Mouse (Mus musculus) layer of hippocampus, adult 11-12 months (tissue): ENCODE results near the gene Abcf2.

Experiments
- DNase-seq: peaks from one replicate; pipeline ENCODE4 v3.0.0; 2022; ENCODE audit warnings: low spot score

Gene Abcf2

GRCm38 (mm10) chr5:24577183-24577929, at the start of gene Abcf2:
TSS of gene Abcf2 (minus strand) at chr5:24577467.
- peak; percentile 100 for DNase-seq

- no peak for DNase-seq
Measured at GRCm38 (mm10) chr5:24624822-24625120, 47.5 kb upstream of the Abcf2 start.

- peak; percentile 80 for DNase-seq
Measured at GRCm38 (mm10) chr5:24623986-24624821, 46.9 kb upstream of the Abcf2 start, which contains the start of gene Smarcd3. TSS of gene Smarcd3 (minus strand) at chr5:24624411.

GRCm38 (mm10) chr5:24623041-24623985, 46.0 kb upstream of the Abcf2 start:
- peak; percentile 36 for DNase-seq

- DNase-seq, result no peak
Measured at GRCm38 (mm10) chr5:24622386-24623040, 45.2 kb upstream of the Abcf2 start.

GRCm38 (mm10) chr5:24620626-24621025, 43.4 kb upstream of the Abcf2 start:
- no peak for DNase-seq

- DNase-seq, result no peak
Measured at GRCm38 (mm10) chr5:24620116-24620515, 42.8 kb upstream of the Abcf2 start.

- DNase-seq, result no peak
Measured at GRCm38 (mm10) chr5:24618921-24619320, 41.7 kb upstream of the Abcf2 start.

GRCm38 (mm10) chr5:24615097-24615496, 37.8 kb upstream of the Abcf2 start:
- DNase-seq, result no peak

GRCm38 (mm10) chr5:24612302-24612649, 35.0 kb upstream of the Abcf2 start:
- DNase-seq, result no peak

GRCm38 (mm10) chr5:24611366-24612301, 34.4 kb upstream of the Abcf2 start:
- peak; percentile 66 for DNase-seq

GRCm38 (mm10) chr5:24609388-24609787, 32.1 kb upstream of the Abcf2 start:
- DNase-seq, result no peak

GRCm38 (mm10) chr5:24605980-24606665, 28.9 kb upstream of the Abcf2 start:
- no peak for DNase-seq

GRCm38 (mm10) chr5:24605321-24605979, 28.2 kb upstream of the Abcf2 start:
- no peak for DNase-seq

- DNase-seq, result peak; percentile 79
Measured at GRCm38 (mm10) chr5:24604656-24605100, 27.4 kb upstream of the Abcf2 start.

- no peak for DNase-seq
Measured at GRCm38 (mm10) chr5:24604080-24604655, 26.9 kb upstream of the Abcf2 start.

GRCm38 (mm10) chr5:24603431-24604010, 26.3 kb upstream of the Abcf2 start:
- no peak for DNase-seq

GRCm38 (mm10) chr5:24602751-24603343, 25.6 kb upstream of the Abcf2 start:
- peak; percentile 69 for DNase-seq
